Mouse (Mus musculus) heart, embryonic 14.5 days (tissue): Measurements from ENCODE around the gene Ttc7b. TPM values are rescaled to one million over a fixed set of nuclear protein-coding genes. Genes with fewer than 3 reads are reported as not detected.

ENCODE experiments used
- ATAC-seq: fragments of 200-750 bp; cut with Nextera tagmentation; 2 replicates; pipeline ENCODE4 v1.8.0; 2017; ENCODE audit warnings: low read depth, moderate TSS enrichment; ENCODE audit not compliant: insufficient number of reproducible peaks, insufficient read depth, low FRiP score
- H3K27ac ChIP-seq, 2 experiments: fragments of 200-500 bp in 1 of 2; fragments of 300-500 bp in 1 of 2; sonication (generic) in 1 of 2; replicated peaks in 1 of 2; 2 replicates each; pipeline ENCODE4 v1.5.1; 2012 to 2014; ENCODE audit warnings: low read depth in 2 of 2, low read length in 2 of 2, control low read depth in 1 of 2, mild to moderate bottlenecking in 1 of 2, mixed read lengths in 1 of 2; ENCODE audit not compliant: control insufficient read depth in 1 of 2, insufficient read depth in 1 of 2
- H3K27me3 ChIP-seq: fragments of 300-500 bp; sonication (generic); 2 replicates; pipeline ENCODE4 v1.6.1; 2014; ENCODE audit warnings: mild to moderate bottlenecking, low read length, control low read depth; ENCODE audit not compliant: control insufficient read depth, insufficient read depth
- H3K36me3 ChIP-seq: fragments of 300-500 bp; sonication (generic); 2 replicates; pipeline ENCODE4 v1.6.1; 2014; ENCODE audit warnings: mild to moderate bottlenecking, control low read depth, low read length, mixed read lengths; ENCODE audit not compliant: control insufficient read depth, insufficient read depth
- H3K4me1 ChIP-seq, 2 experiments: fragments of 200-500 bp in 1 of 2; fragments of 300-500 bp in 1 of 2; sonication (generic) in 1 of 2; 2 replicates each; pipeline ENCODE4 v1.6.1; 2012 to 2014; ENCODE audit warnings: low read length in 2 of 2, control low read depth in 1 of 2, mixed read lengths in 1 of 2; ENCODE audit not compliant: control insufficient read depth in 2 of 2, insufficient read depth in 2 of 2
- H3K4me2 ChIP-seq: fragments of 300-500 bp; sonication (generic); 2 replicates; pipeline ENCODE4 v1.6.1; 2014; ENCODE audit warnings: mild to moderate bottlenecking, low read length
- H3K4me3 ChIP-seq, 2 experiments: fragments of 200-500 bp in 1 of 2; fragments of 300-500 bp in 1 of 2; sonication (generic) in 1 of 2; 2 replicates each; pipeline ENCODE4 v1.5.1; 2012 to 2014; ENCODE audit warnings: low read length in 2 of 2, mild to moderate bottlenecking in 2 of 2, control low read depth in 1 of 2, low read depth in 1 of 2, moderate library complexity in 1 of 2; ENCODE audit not compliant: control insufficient read depth in 1 of 2, insufficient read depth in 1 of 2
- H3K9ac ChIP-seq: fragments of 300-500 bp; sonication (generic); 2 replicates; pipeline ENCODE4 v1.6.1; 2014; ENCODE audit warnings: mild to moderate bottlenecking, low read length
- H3K9me3 ChIP-seq: fragments of 300-500 bp; sonication (generic); 2 replicates; pipeline ENCODE4 v1.6.1; 2016; ENCODE audit warnings: low read length, control low read depth; ENCODE audit not compliant: control insufficient read depth
- WGBS: fragments of 180-500 bp; shearing (Covaris S2); extraction: QIAGEN DNeasy Blood & Tissue Kit; methylation state at CpG from one replicate; pipeline ENCODE4 v1.1.7; 2014; 5-methylcytosine and 5-hydroxymethylcytosine counted together
- polyA plus RNA-seq: library from polyadenylated mRNA; unstranded; fragments of >200 nt; fragmentation: Nextera tagmentation; extraction: Ambion mirVana; gene quantifications from 2 replicates; pipeline ENCODE4 v1.2.1, GENCODE M21; 2014

Gene Ttc7b
- polyA plus RNA-seq, 1 experiment from 2014 or later: 16.5 TPM

DNA sequence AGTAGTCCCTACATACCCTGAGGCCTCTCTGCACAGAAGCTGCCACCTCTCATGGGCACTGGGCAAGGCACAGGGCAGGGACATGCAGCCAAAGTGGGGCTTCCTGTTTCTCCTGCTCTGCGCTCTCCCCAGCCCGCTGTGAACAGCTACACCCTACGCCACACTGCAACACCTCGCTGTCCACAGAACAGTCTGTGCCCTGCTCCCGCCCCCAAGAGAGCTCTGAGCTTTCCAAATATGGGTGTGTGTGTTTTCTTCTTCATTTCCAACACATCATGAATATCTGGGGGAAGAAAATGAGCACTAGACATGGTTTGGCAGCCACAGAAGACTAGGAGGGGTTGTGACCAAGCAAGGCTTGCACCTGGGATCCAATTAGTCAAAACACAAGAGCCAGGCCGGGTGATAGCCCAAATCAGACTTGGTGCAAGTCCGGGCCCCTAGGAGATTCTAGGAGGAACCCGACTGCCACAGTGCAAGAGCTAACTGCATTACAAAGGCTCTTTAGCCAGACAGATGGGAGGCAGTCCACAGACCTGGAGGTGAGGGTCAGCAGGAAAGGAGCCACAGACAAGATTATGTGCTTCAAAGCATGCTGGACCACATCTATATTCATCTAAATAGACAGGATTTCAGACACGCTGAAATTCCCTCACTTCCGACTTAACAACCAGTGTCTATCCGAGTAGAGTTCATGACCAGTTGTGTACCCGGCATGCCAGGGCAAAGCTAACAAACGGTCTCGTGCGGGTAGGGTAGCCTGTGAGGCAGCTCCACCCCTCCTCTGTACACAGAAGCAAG, 39.8 kb downstream of the Ttc7b start:
- no peak overlapping the region for H3K27ac ChIP-seq
- H3K27me3 ChIP-seq: no peaks in the 10 kb centered on the region
- ATAC-seq: no peak
- H3K9me3 ChIP-seq: no peaks in the 10 kb centered on the region
- 83% methylated on average over 15 of the region's 15 CpGs for WGBS
- no peak overlapping the region for H3K9ac ChIP-seq
- H3K4me1 ChIP-seq: peaks cover 10 to 11% of the 10 kb centered on the region in 2 experiments
- H3K4me2 ChIP-seq: no peak overlapping the region
- H3K36me3 ChIP-seq: peaks cover 30% of the 10 kb centered on the region
- no peak overlapping the region for H3K4me3 ChIP-seq

DNA sequence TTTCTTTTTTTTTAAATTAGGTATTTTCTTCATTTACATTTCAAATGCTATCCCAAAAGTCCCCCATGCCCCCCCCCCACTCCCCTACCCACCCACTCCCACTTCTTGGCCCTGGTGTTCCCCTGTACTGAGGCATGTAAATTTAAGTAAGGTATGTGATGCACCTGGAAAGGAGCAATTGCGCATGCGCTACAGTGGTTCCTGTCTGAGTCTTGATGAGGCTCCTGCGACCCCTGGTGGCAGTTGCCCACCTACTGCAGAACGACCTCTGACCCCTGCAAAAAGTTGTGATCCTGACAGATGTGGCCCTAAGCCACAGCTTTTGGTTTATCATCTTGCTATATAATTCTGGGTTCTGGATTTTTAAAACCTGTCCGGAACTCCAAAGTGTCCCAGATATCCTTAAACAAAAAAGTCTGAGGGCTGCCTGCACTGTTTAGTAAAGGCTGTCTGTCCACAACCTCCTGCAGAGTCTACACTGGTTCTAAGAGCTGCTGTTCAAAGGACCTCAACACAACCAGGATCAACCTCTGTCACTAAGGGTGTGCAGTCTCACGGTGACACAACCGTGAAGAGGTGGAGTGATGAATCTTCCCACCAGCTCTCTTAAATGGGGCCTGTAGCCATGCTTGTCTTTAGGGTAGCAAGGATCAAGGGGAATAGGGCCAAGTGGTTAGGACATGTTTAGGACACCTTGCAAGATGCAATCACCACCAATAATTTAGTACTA, 40.6 kb downstream of the Ttc7b start:
- WGBS: 29% methylated on average over 7 of the region's 7 CpGs
- no peak overlapping the region for H3K4me2 ChIP-seq
- no peak overlapping the region for H3K27ac ChIP-seq
- H3K4me3 ChIP-seq: no peak overlapping the region
- H3K27me3 ChIP-seq: no peaks in the 10 kb centered on the region
- peaks cover 23% of the 10 kb centered on the region for H3K36me3 ChIP-seq
- H3K9me3 ChIP-seq: no peaks in the 10 kb centered on the region
- no peak for ATAC-seq
- no peak overlapping the region for H3K9ac ChIP-seq
- H3K4me1 ChIP-seq: peaks cover 13% of the 10 kb centered on the region in 2 experiments

DNA sequence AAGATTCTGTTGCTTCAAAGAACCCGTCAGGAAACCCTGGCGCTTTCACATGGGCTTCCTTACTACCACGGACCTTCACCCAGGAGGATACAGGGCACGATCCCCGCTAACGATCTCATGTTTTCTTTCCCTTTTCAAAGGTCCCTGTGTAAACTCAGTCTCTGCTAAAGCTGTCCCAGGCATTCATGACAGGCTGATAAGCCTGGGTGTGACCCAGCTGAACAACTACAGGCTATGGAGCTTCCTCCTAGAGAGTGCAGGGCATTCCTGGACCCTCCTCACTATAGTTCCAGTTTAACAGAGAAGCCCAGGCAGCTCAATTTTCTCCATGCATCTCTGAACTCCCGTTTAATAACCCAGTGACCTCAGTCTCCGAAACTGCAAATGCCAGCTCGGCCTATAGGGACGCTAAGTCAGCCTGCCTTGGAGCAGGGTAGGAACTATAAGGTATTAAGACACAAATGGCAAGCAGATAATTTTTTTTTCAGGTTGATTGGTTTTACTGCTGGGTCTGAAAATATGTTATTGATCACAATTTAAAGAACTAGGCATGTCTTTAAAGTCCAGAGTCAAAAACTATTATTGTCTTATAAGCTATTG, 41.3 kb downstream of the Ttc7b start:
- WGBS: 40% methylated on average over 10 of the region's 10 CpGs
- Histone ChIP-seq H3K9ac (peak overlapping the region; percentile 46; the same call in 1 of the 2 replicates), H3K4me3 (no peak overlapping the region), H3K27me3 (no peaks in the 10 kb centered on the region), H3K4me1 (peaks cover 13% of the 10 kb centered on the region in 2 experiments), H3K27ac (peak overlapping the region; percentile 15 to 26; a peak in 2 of 4 replicates), H3K36me3 (peaks cover 20% of the 10 kb centered on the region), H3K9me3 (no peaks in the 10 kb centered on the region), H3K4me2 (peak overlapping the region; percentile 13; the same call in 1 of the 2 replicates)
- peak; percentile 32; the same call in 1 of the 2 replicates for ATAC-seq

DNA sequence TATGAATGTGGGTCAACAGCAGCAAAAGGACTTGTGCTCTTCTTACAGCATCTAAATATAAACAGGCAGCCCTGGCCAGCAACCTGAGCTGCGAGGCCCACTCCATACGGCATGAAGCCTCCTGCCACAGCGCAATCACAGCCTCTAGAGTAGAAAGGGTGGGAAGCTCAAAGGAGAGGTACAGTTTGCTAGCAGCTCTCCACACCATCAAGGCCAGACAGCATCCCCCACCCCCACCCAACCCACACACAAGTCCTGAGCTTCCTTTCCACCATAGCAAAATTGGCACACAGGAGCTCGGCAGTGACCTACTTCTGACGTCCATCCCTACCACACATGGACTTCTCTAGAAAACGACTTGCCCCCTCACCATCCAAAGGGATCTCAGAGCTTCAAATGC, 42.0 kb downstream of the Ttc7b start:
- WGBS: 64% methylated on average over 6 of the region's 6 CpGs
- peak overlapping the region in 1 of 2 experiments; percentile 26; a peak in 1 of 4 replicates for H3K27ac ChIP-seq
- no peak for ATAC-seq

DNA sequence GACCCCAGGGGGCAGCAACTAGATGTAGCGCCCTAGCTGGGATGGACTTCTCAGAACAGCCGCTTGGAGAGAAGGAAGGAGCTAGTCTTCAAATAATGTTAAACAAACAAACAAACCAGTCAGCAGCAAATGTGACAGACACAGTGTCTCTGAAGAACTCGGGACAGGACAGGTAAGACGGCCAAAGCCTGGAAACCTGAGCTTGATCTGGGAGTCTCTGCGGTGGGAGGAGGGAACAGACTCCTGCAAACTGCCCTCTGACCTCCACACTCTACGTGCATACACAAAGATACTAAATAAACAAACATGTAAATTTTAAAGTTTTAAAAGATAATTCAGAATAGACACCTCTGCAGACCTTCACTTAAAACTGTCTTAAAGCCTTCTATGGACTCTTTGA, 42.5 kb downstream of the Ttc7b start:
- H3K27me3 ChIP-seq: no peaks in the 10 kb centered on the region
- no peak overlapping the region for H3K27ac ChIP-seq
- H3K4me1 ChIP-seq: peaks cover 13% of the 10 kb centered on the region in 2 experiments
- no peak for ATAC-seq
- WGBS: 79% methylated on average over 6 of the region's 6 CpGs
- no peak overlapping the region for H3K9ac ChIP-seq
- H3K4me2 ChIP-seq: no peak overlapping the region
- H3K36me3 ChIP-seq: peaks cover 17% of the 10 kb centered on the region; the same call in 1 of the 2 replicates
- H3K4me3 ChIP-seq: no peak overlapping the region
- no peaks in the 10 kb centered on the region for H3K9me3 ChIP-seq

More for the DNA sequence above, 42.0 kb downstream of the Ttc7b start:
- H3K9me3 ChIP-seq: no peaks in the 10 kb centered on the region
- H3K36me3 ChIP-seq: peaks cover 18% of the 10 kb centered on the region
- no peak overlapping the region for H3K9ac ChIP-seq
- no peak overlapping the region for H3K4me2 ChIP-seq
- H3K4me3 ChIP-seq: no peak overlapping the region
- peaks cover 13% of the 10 kb centered on the region in 2 experiments for H3K4me1 ChIP-seq
- H3K27me3 ChIP-seq: no peaks in the 10 kb centered on the region

DNA sequence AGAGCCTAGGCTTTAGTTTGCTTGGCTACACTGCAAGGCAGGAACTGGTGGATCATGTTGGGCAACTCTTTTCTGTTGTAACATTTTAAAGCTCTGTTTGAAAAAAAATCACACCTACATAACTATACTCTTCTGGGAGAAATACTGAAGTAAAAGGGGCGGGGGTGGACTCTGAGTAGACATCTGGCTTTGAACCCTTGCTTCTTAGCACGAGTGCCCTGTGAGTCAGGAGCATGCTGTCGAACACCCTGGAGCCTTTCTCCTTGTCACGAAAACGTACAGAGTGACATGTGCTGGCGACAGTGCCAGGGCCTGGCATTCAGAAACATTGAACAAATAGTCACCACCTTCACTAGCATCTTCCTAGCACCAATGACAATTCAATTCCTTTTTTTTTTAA, 43.2 kb downstream of the Ttc7b start:
- Histone ChIP-seq H3K9me3 (no peaks in the 10 kb centered on the region), H3K27me3 (no peaks in the 10 kb centered on the region), H3K4me2 (no peak overlapping the region), H3K27ac (no peak overlapping the region), H3K4me1 (peaks cover 13% of the 10 kb centered on the region in 2 experiments), H3K36me3 (peaks cover 14% of the 10 kb centered on the region; the same call in 1 of the 2 replicates), H3K4me3 (no peak overlapping the region), H3K9ac (no peak overlapping the region)
- 81% methylated on average over 6 of the region's 6 CpGs for WGBS
- ATAC-seq: no peak

DNA sequence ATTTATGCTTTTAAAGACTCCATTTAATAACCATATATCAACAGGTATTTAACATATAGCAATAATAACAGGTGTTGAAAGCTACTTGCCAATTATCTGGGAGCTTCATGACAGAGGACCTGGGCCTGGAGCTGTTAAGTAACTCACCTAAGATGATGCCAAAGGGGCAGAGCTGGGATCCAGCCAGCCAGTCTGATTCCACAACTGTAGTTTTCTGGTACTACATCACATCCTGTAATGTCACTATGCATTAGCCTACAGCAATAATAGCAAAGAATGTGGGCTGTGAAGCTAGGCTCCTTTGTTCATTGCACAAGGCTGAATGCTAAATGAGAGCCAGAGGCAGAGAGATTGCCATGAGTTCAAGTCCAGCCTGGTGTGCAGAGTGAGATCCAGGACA, 44.3 kb downstream of the Ttc7b start:
- Histone ChIP-seq H3K27ac (no peak overlapping the region), H3K9ac (no peak overlapping the region), H3K4me2 (no peak overlapping the region), H3K4me3 (no peak overlapping the region), H3K4me1 (peaks cover 13% of the 10 kb centered on the region in 2 experiments), H3K9me3 (no peaks in the 10 kb centered on the region), H3K36me3 (0 out of 2 replicates have a peak, but pooled peaks cover 12% of the 10 kb centered on the region), H3K27me3 (no peaks in the 10 kb centered on the region)
- ATAC-seq: no peak
